In the genomic region with DNA sequence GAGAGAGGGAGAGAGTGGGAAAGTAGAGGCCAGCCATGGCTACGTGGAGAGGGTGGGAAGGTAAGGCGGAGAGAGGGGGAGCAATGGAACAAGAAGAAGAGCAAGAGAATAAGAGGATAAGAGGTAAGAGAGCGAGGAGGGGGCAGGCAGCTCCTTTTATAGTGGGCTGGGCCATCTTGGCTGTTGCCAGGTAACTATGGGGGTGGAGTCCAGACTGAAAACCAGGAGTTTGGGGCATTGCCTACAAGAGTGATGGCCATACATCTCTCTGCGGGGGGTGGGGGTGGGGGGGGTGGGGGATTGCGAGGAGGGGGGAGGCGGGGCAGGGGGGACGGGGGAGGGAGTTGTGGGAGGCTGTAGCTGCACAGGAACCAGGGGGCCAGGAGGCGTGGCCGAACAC, we compare ENCODE assay signal across 28 mouse cellular contexts. TPM values are rescaled to one million over a fixed set of nuclear protein-coding genes. Genes with fewer than 3 reads are reported as not detected.
A peak's percentile ranks its signal among the peaks of the same experiment; 100 is the strongest.
DNase-seq lines count a peak whose midpoint lies in the region; ATAC-seq and TF ChIP-seq lines count a peak whose summit lies in the region.
"Had no signal": no experiment of that assay in that cellular context is flagged by ENCODE, and none has a peak within 500 bp of the region (broad histone marks: within the 10 kb centered on the region; RNA-seq: fewer than 3 reads in every experiment).

No protein-coding gene starts in this region.

- H3K27me3 ChIP-seq in hindbrain, embryonic 10.5 days (ENCODE audit: insufficient read depth, poor library complexity, severe bottlenecking), result peaks cover 4% of the 10 kb centered on the region; the same call in 1 of the 2 replicates
- no peaks in the 10 kb centered on the region for H3K27me3 ChIP-seq in hindbrain, embryonic 11.5 days (ENCODE audit: control insufficient read depth, insufficient read depth, low read length)
- H3K27me3 ChIP-seq in E14TG2a.4 (ENCODE audit: insufficient read depth, low read length), result peaks cover 5% of the 10 kb centered on the region; the same call in 1 of the 2 replicates
- H3K27me3 ChIP-seq in forebrain, embryonic 12.5 days, result peaks cover 3% of the 10 kb centered on the region; the same call in 1 of the 2 replicates
- H3K27me3 ChIP-seq: heart, embryonic 15.5 days; hindbrain, embryonic 13.5 days; intestine, embryonic 15.5 days had no signal

- no peak overlapping the region for H3K4me2 ChIP-seq in hindbrain, embryonic 11.5 days (replicated peaks; ENCODE audit: low read depth, low read length)
- H3K4me2 ChIP-seq in forebrain, embryonic 12.5 days, result no peak overlapping the region
- H3K4me2 ChIP-seq: heart, embryonic 15.5 days; hindbrain, embryonic 13.5 days; intestine, embryonic 15.5 days had no signal

- no peak overlapping the region for H3K9ac ChIP-seq in hindbrain, embryonic 11.5 days (ENCODE audit: low read depth, low read length)
- H3K9ac ChIP-seq in forebrain, embryonic 12.5 days, result no peak overlapping the region
- H3K9ac ChIP-seq: heart, embryonic 12.5 days; heart, embryonic 15.5 days; hindbrain, embryonic 13.5 days; intestine, embryonic 15.5 days had no signal

- no peak for TF ChIP-seq CTCF in E14TG2a.4 (conservative IDR thresholded peaks at IDR 0.05; ENCODE audit: low read length)

- H3K36me3 ChIP-seq in hindbrain, embryonic 10.5 days, result no peaks in the 10 kb centered on the region
- no peaks in the 10 kb centered on the region for H3K36me3 ChIP-seq in hindbrain, embryonic 11.5 days (ENCODE audit: control insufficient read depth, insufficient read depth, low read length)
- H3K36me3 ChIP-seq in E14TG2a.4 (ENCODE audit: insufficient read depth, low read length), result no peaks in the 10 kb centered on the region
- no peaks in the 10 kb centered on the region for H3K36me3 ChIP-seq in forebrain, embryonic 12.5 days (replicated peaks)
- H3K36me3 ChIP-seq: heart, embryonic 12.5 days; heart, embryonic 15.5 days; hindbrain, embryonic 13.5 days; intestine, embryonic 15.5 days had no signal

- H3K9me3 ChIP-seq in hindbrain, embryonic 10.5 days, result no peaks in the 10 kb centered on the region
- H3K9me3 ChIP-seq in hindbrain, embryonic 11.5 days (ENCODE audit: control insufficient read depth, low read length), result no peaks in the 10 kb centered on the region
- no peaks in the 10 kb centered on the region for H3K9me3 ChIP-seq in E14TG2a.4 (ENCODE audit: low read length)
- no peaks in the 10 kb centered on the region for H3K9me3 ChIP-seq in forebrain, embryonic 12.5 days
- H3K9me3 ChIP-seq: heart, embryonic 12.5 days; heart, embryonic 15.5 days; hindbrain, embryonic 13.5 days; intestine, embryonic 15.5 days had no signal

- no peak for ATAC-seq in hindbrain, embryonic 11.5 days (ENCODE audit: low FRiP score)
- no peak for ATAC-seq in frontal cortex, adult (ENCODE audit: low TSS enrichment)
- no peak for ATAC-seq in forebrain, embryonic 12.5 days (ENCODE audit: low FRiP score)
- ATAC-seq: CD4-positive, CD25-positive, alpha-beta regulatory T cell, adult 4 months; forebrain, embryonic 16.5 days; hindbrain, embryonic 16.5 days; intestine, embryonic 15.5 days had no signal

- no peak for DNase-seq in hindbrain, embryonic 10.5 days (ENCODE audit: low spot score)
- no peak for DNase-seq in hindbrain, embryonic 11.5 days (ENCODE audit: low spot score)
- peak; percentile 83 for DNase-seq in ES-CJ7 (ENCODE audit: low read depth, low spot score)
- peak; percentile 81 for DNase-seq in ZHBTc4 (ENCODE audit: low read depth, low spot score)
- no peak for DNase-seq in testis, postnatal 14 days (ENCODE audit: low spot score)
- DNase-seq: adrenal gland, adult 2 months; adrenal gland, postnatal 14 days; cerebellum, adult 11-12 months; cerebellum, adult 8-10 months; cerebellum, postnatal 10 days; cerebellum, postnatal 36 days; embryo, embryonic 11 days; gastrocnemius, adult 2 months; gastrocnemius, postnatal 14 days; heart, adult 11 months; heart, postnatal 14 days; heart, postnatal 4 days; kidney, adult 11 months had no signal

- 27% methylated on average over 9 of the region's 9 CpGs for WGBS in hindbrain, embryonic 10.5 days
- 43% methylated on average over 6 of the region's 9 CpGs for WGBS in hindbrain, embryonic 11.5 days
- WGBS in forebrain, embryonic 12.5 days, result 42% methylated on average over 8 of the region's 9 CpGs

- no peak overlapping the region; the same call in 1 of the 2 replicates for H3K4me3 ChIP-seq in hindbrain, embryonic 10.5 days
- no peak overlapping the region for H3K4me3 ChIP-seq in hindbrain, embryonic 11.5 days (ENCODE audit: low read depth, low read length)
- peak overlapping the region; percentile 56 for H3K4me3 ChIP-seq in E14TG2a.4 (replicated peaks; ENCODE audit: low read length)
- no peak overlapping the region for H3K4me3 ChIP-seq in forebrain, embryonic 12.5 days (replicated peaks)
- H3K4me3 ChIP-seq: gastrocnemius, adult 2 months; heart, embryonic 12.5 days; heart, embryonic 15.5 days; hindbrain, embryonic 13.5 days; intestine, embryonic 15.5 days had no signal

- peaks cover 33% of the 10 kb centered on the region for H3K4me1 ChIP-seq in hindbrain, embryonic 10.5 days (replicated peaks)
- peaks cover under 1% of the 10 kb centered on the region; the same call in 1 of the 2 replicates for H3K4me1 ChIP-seq in hindbrain, embryonic 11.5 days (replicated peaks; ENCODE audit: control insufficient read depth, insufficient read depth, low read length)
- peaks cover 49% of the 10 kb centered on the region for H3K4me1 ChIP-seq in E14TG2a.4 (replicated peaks; ENCODE audit: low read depth, low read length)
- H3K4me1 ChIP-seq in forebrain, embryonic 12.5 days, result peaks cover 25% of the 10 kb centered on the region

- peak overlapping the region; percentile 36; the same call in 1 of the 2 replicates for H3K27ac ChIP-seq in hindbrain, embryonic 10.5 days
- H3K27ac ChIP-seq in hindbrain, embryonic 11.5 days (ENCODE audit: low read depth, low read length), result no peak overlapping the region
- no peak overlapping the region for H3K27ac ChIP-seq in forebrain, embryonic 12.5 days
- H3K27ac ChIP-seq: gastrocnemius, adult 2 months; heart, embryonic 15.5 days; hindbrain, embryonic 13.5 days; intestine, embryonic 15.5 days had no signal

RNA-seq across cellular contexts. Expression of a gene that starts 5.6 kb away (rescaled TPM):
- polyA plus RNA-seq in hindbrain, embryonic 10.5 days (2016; fragmentation: Nextera tagmentation; extraction: Ambion mirVana), result 63.6 and 102 TPM in 2 replicates
- polyA plus RNA-seq in hindbrain, embryonic 11.5 days (2014; fragmentation: Nextera tagmentation; extraction: Ambion mirVana), result 49.4 and 57.3 TPM in 2 replicates
- polyA plus RNA-seq in forebrain, embryonic 12.5 days (2016; fragmentation: Nextera tagmentation; extraction: Ambion mirVana), result 55.5 and 58.4 TPM in 2 replicates

RNA-seq across cellular contexts. Expression of a gene that starts 28.2 kb away (rescaled TPM):
- polyA plus RNA-seq in hindbrain, embryonic 10.5 days (2016; fragmentation: Nextera tagmentation; extraction: Ambion mirVana), result 303 and 313 TPM in 2 replicates
- polyA plus RNA-seq in hindbrain, embryonic 11.5 days (2014; fragmentation: Nextera tagmentation; extraction: Ambion mirVana), result 242 and 245 TPM in 2 replicates
- 201 and 216 TPM in 2 replicates for polyA plus RNA-seq in forebrain, embryonic 12.5 days (2016; fragmentation: Nextera tagmentation; extraction: Ambion mirVana)

RNA-seq across cellular contexts. Expression of a gene that starts 40.1 kb away (rescaled TPM):
- 38.3 and 45.1 TPM in 2 replicates for polyA plus RNA-seq in hindbrain, embryonic 10.5 days (2016; fragmentation: Nextera tagmentation; extraction: Ambion mirVana)
- polyA plus RNA-seq in hindbrain, embryonic 11.5 days (2014; fragmentation: Nextera tagmentation; extraction: Ambion mirVana), result 30.3 and 30.4 TPM in 2 replicates
- polyA plus RNA-seq in forebrain, embryonic 12.5 days (2016; fragmentation: Nextera tagmentation; extraction: Ambion mirVana), result 15.9 and 19.0 TPM in 2 replicates

RNA-seq across cellular contexts. Expression of a gene that starts 40.6 kb away (rescaled TPM):
- 51.0 and 51.2 TPM in 2 replicates for polyA plus RNA-seq in hindbrain, embryonic 10.5 days (2016; fragmentation: Nextera tagmentation; extraction: Ambion mirVana)
- polyA plus RNA-seq in hindbrain, embryonic 11.5 days (2014; fragmentation: Nextera tagmentation; extraction: Ambion mirVana), result 46.8 and 47.3 TPM in 2 replicates
- 65.1 and 69.7 TPM in 2 replicates for polyA plus RNA-seq in forebrain, embryonic 12.5 days (2016; fragmentation: Nextera tagmentation; extraction: Ambion mirVana)

RNA-seq across cellular contexts. Expression of a gene that starts 41.4 kb away (rescaled TPM):
- 41.3 and 43.7 TPM in 2 replicates for polyA plus RNA-seq in hindbrain, embryonic 10.5 days (2016; fragmentation: Nextera tagmentation; extraction: Ambion mirVana)
- 24.8 and 34.2 TPM in 2 replicates for polyA plus RNA-seq in hindbrain, embryonic 11.5 days (2014; fragmentation: Nextera tagmentation; extraction: Ambion mirVana)
- 36.4 and 48.9 TPM in 2 replicates for polyA plus RNA-seq in forebrain, embryonic 12.5 days (2016; fragmentation: Nextera tagmentation; extraction: Ambion mirVana)

Comparison
In these comparisons a context has a peak if more than half of its experiments do, and no peak if none do; other contexts are left out.
1. DNase-seq: peak in ES-CJ7 (single experiment) and ZHBTc4 (single experiment); none in hindbrain, embryonic 10.5 days (single experiment), hindbrain, embryonic 11.5 days (single experiment) and testis, postnatal 14 days (single experiment).